Mouse (Mus musculus): ENCODE measurements around the gene Ttll4.

DNA sequence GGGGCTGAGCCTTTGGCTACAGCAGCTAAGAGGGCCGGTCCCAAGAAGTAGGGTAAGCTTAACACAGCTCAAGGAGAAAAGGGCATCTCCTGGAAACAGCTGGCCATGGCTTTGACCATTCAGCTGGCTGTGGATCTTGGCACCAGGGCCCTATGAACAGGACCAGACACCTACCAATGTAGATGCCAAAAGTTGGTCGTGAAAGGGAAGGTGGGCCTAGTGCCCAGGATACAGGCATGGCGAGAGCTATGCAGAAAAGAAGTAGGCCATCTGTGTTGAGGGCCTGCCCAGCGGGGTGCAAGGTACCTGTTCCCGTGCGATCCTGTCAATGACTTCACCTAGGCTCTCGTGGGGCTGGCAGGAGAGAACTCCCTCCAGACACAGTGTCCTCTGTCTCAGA lies 79.3 kb downstream of the Ttll4 start:
- TF ChIP-seq POLR2A (IDR thresholded peaks at IDR 0.05; ENCODE audit: extremely low read depth, insufficient read depth, low read length) (no peak), CTCF (IDR thresholded peaks at IDR 0.05; ENCODE audit: low read depth, low read length) (no peak)
